Mouse (Mus musculus) spleen, adult 2 months (tissue): ENCODE results near the gene Gpha2.

Experiments used
- CTCF ChIP-seq: fragments of 200-500 bp; IDR thresholded peaks from 2 replicates; pipeline ENCODE4 v1.5.1; 2011; ENCODE audit warnings: mild to moderate bottlenecking, inconsistent platforms; ENCODE audit not compliant: insufficient read depth, insufficient read length, insufficient replicate concordance; ENCODE audit errors: extremely low read depth
- POLR2A ChIP-seq: fragments of 200-500 bp; IDR thresholded peaks from 2 replicates; pipeline ENCODE4 v1.6.1; 2011; ENCODE audit warnings: low read depth, low read length, inconsistent platforms

- TF ChIP-seq CTCF (peak; percentile 97), POLR2A (no peak)
Measured at GRCm38 (mm10) chr19:6262222-6262621, 36.0 kb downstream of the Gpha2 start.
